Comparison of ENCODE assay signal across 15 mouse cellular contexts in genomic region chr10:36850231-36850630, GRCm38 (mm10).
"Had no signal": no experiment of that assay in that cellular context is flagged by ENCODE, and none has a peak within 500 bp of the region (broad histone marks: within the 10 kb centered on the region; RNA-seq: fewer than 3 reads in every experiment).

No protein-coding gene starts in this region.

- H3K9me3 ChIP-seq: neural tube, embryonic 15.5 days; stomach, embryonic 15.5 days had no signal

- H3K36me3 ChIP-seq: neural tube, embryonic 15.5 days; stomach, embryonic 15.5 days had no signal

- H3K27me3 ChIP-seq: neural tube, embryonic 15.5 days; stomach, embryonic 15.5 days had no signal

- H3K9ac ChIP-seq: neural tube, embryonic 15.5 days; stomach, embryonic 15.5 days had no signal

- H3K4me3 ChIP-seq: neural tube, embryonic 15.5 days; stomach, embryonic 15.5 days had no signal

- H3K4me2 ChIP-seq: neural tube, embryonic 15.5 days; stomach, embryonic 15.5 days had no signal

- H3K4me1 ChIP-seq: neural tube, embryonic 15.5 days; stomach, embryonic 15.5 days had no signal

- DNase-seq: retina, postnatal 1 day; right cerebral cortex, adult 18-20 months; right cerebral cortex, postnatal 14 days; right cerebral cortex, postnatal 25 days; right cerebral cortex, postnatal 4 days; spleen, adult 18-20 months; thymus, adult 18-20 months; thymus, adult 2 months; thymus, postnatal 14 days; thymus, postnatal 25 days; thymus, postnatal 36 days; thymus, postnatal 4 days had no signal

- H3K27ac ChIP-seq: neural tube, embryonic 15.5 days; stomach, embryonic 15.5 days; stomach, postnatal 0 days had no signal
